Mouse (Mus musculus) ES-Bruce4 (cell line): ENCODE measurements at regions not wholly inside any gene's neighbourhood (a gene's known extent, or its start where the extent isn't known, plus 50 kb on each side); places are given as distances from the start of the nearest gene placed in this dataset.

Experiments used
- CTCF ChIP-seq: IDR thresholded peaks from one replicate; pipeline ENCODE4 v1.8.1; 2011; ENCODE audit warnings: low read depth, low read length
- POLR2A ChIP-seq: IDR thresholded peaks from one replicate; pipeline ENCODE4 v1.8.1; 2011; ENCODE audit warnings: low read length; ENCODE audit not compliant: insufficient read depth

DNA sequence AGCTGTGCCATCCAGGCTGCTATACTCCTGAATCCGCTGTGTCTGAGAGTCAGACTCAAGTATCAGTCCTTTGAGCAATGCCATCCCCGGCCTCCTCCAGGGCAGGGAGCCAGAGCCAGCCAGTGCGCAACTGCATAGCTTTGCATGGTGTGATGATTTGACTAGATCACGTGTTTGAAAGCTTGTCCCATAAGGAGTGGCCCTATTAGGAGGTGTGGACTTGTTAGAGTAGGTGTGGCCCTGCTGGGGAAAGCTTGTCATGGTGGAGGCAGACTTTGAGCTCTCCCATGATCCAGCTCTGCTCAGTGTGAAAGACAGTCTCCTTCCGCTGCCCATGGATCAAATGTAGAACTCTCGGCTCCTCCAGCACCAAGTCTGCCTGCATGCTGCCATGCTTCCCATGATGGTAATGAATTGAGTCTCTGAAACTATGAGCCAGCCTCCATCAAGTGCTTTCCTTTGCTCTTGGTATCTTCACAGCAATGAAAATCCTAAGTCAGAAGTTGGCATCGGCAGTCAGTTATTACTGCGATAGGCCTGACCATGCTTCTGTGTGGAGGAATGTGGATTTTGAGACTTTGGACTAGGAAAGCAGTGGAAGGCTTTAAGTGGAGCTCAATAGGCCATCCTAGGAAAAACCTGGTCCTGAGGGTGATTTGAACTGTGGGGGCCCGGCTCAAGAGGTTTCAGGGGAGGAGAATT lies 87.2 kb upstream of the Slc22a12 start:
- no peak for TF ChIP-seq CTCF
- no peak for TF ChIP-seq POLR2A
